Mouse (Mus musculus) limb, embryonic 12.5 days (tissue): Measurements from ENCODE around the gene Tsacc. TPM values are rescaled to one million over a fixed set of nuclear protein-coding genes. Genes with fewer than 3 reads are reported as not detected.

Experiments
- ATAC-seq: fragments of 200-750 bp; cut with Nextera tagmentation; 2 replicates; pipeline ENCODE4 v1.8.0; 2017; ENCODE audit warnings: low read depth, moderate TSS enrichment; ENCODE audit not compliant: insufficient number of reproducible peaks, insufficient read depth, low FRiP score, low TSS enrichment
- H3K27ac ChIP-seq: fragments of 300-500 bp; sonication (generic); 2 replicates; pipeline ENCODE4 v1.5.1; 2016; ENCODE audit warnings: mild to moderate bottlenecking, moderate library complexity
- H3K27me3 ChIP-seq: fragments of 300-500 bp; sonication (generic); 2 replicates; pipeline ENCODE4 v1.6.1; 2016; ENCODE audit warnings: mild to moderate bottlenecking, moderate library complexity
- H3K36me3 ChIP-seq: fragments of 300-500 bp; sonication (generic); 2 replicates; pipeline ENCODE4 v1.6.1; 2016; ENCODE audit warnings: mild to moderate bottlenecking, moderate library complexity
- H3K4me1 ChIP-seq: fragments of 300-500 bp; sonication (generic); replicated peaks from 2 replicates; pipeline ENCODE4 v1.6.1; 2016
- H3K4me2 ChIP-seq: fragments of 300-500 bp; sonication (generic); 2 replicates; pipeline ENCODE4 v1.6.1; 2016; ENCODE audit warnings: mild to moderate bottlenecking, moderate library complexity
- H3K4me3 ChIP-seq: fragments of 300-500 bp; sonication (generic); replicated peaks from 2 replicates; pipeline ENCODE4 v1.5.1; 2016; ENCODE audit warnings: mild to moderate bottlenecking
- H3K9ac ChIP-seq: fragments of 300-500 bp; sonication (generic); replicated peaks from 2 replicates; pipeline ENCODE4 v1.6.1; 2016; ENCODE audit warnings: mild to moderate bottlenecking, moderate library complexity
- H3K9me3 ChIP-seq: fragments of 300-500 bp; sonication (generic); 2 replicates; pipeline ENCODE4 v1.6.1; 2016; ENCODE audit warnings: mild to moderate bottlenecking, moderate library complexity
- WGBS: fragments of 180-500 bp; shearing (Covaris S2); methylation state at CpG from one replicate; pipeline ENCODE4 v1.1.7; 2016; 5-methylcytosine and 5-hydroxymethylcytosine counted together
- polyA plus RNA-seq: library from polyadenylated mRNA; unstranded; fragments of >200 nt; fragmentation: Nextera tagmentation; extraction: Ambion mirVana; gene quantifications from 2 replicates; pipeline ENCODE4 v1.2.1, GENCODE M21; 2016

The Tsacc gene
- polyA plus RNA-seq, 1 experiment from 2014 or later, result 14.3 TPM

DNA sequence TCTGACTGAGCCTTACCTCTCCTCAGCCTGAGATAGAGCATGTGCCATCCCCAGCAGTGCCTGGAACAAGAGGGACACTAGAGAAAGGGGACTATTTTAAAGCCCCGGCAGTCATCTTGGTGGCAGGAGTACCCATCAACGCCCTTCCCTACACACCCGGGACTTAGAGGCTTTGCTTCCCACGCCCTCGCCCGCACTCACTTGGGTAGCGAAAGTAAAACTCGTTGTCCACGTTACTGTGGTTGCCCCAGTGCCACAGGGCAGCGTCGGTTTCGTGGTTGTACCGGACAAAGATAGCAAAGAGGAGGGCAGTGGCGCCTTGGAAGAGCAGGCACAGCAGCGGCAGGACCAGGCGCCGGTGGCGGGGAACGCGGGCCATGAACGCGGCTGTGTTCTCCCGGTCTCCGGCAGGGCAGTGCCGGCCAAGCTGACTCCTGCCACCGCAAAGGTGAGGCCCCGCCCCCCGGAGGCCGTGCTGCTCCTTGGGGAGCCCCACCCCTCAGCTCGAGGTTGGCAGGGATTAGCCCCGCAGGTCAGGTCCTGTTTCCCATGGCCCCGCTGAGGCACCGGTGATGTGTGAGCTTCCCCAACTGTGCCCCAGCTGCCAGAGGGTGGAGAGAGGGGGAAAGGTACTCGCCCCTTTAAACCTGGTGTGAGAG is 42.4 kb downstream of the Tsacc start, which contains the start of gene Rhbg:
Gene Rhbg (minus strand): TSS at position 442 of the 659 bp plus-strand sequence.
- no peaks in the 10 kb centered on the region for H3K36me3 ChIP-seq
- peaks cover 56% of the 10 kb centered on the region for H3K27me3 ChIP-seq
- H3K27ac ChIP-seq, result no peak within 1 kb of the TSS
- no peaks in the 10 kb centered on the region for H3K9me3 ChIP-seq
- 2% methylated on average over 34 of the region's 34 CpGs for WGBS
- H3K4me1 ChIP-seq, result peaks cover 9% of the 10 kb centered on the region
- H3K4me3 ChIP-seq, result peak within 1 kb of the TSS; percentile 42
- ATAC-seq, result no peak
- H3K9ac ChIP-seq, result peak within 1 kb of the TSS; percentile 58
- peak within 1 kb of the TSS; percentile 71 for H3K4me2 ChIP-seq

DNA sequence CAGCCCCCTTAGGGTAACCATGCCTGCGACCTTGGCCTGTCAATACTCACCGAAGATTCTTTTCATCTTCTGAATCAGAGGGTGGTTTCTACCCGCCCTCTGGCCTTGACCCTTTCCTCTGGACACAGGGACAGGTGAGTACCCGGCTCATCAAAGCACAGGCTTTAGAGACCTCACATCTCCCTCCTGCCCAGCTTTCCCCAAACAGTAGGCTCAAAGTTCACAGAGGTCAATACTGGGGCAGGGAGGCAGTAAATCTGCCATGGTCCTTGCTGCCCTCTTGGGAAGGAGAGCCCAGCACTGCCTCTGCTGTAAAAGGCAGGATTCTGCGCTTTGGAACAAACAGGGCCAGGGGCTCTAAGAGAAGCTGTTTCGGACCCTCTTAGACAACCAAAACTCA is 44.1 kb downstream of the Tsacc start:
- H3K4me2 ChIP-seq, result no peak overlapping the region
- WGBS, result 38% methylated on average over 6 of the region's 6 CpGs
- peaks cover 59% of the 10 kb centered on the region for H3K27me3 ChIP-seq
- H3K4me3 ChIP-seq, result no peak overlapping the region
- no peaks in the 10 kb centered on the region for H3K36me3 ChIP-seq
- ATAC-seq, result no peak
- H3K27ac ChIP-seq, result no peak overlapping the region
- peaks cover 9% of the 10 kb centered on the region for H3K4me1 ChIP-seq
- no peaks in the 10 kb centered on the region for H3K9me3 ChIP-seq
- no peak overlapping the region for H3K9ac ChIP-seq

DNA sequence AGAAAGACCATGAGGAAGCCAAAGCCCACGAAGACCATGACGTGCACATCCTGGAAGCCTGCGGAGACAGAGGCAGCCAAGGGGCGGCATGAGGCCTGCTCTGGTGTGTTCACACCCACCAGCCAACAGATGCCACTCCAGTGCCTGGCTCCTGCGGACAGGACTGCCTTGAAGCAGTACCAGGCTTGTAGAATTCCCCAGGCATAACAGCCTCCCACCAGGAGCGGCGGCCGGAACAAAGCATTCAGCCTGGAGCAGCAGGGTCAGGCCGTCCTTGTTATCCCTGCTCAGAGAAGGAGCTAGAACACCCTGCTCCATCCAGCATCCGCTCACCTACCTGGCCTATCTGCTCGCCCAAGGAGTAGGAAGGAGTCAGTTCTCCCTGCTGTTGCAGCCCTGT is 48.4 kb downstream of the Tsacc start:
- H3K36me3 ChIP-seq, result no peaks in the 10 kb centered on the region
- WGBS, result 83% methylated on average over 11 of the region's 11 CpGs
- H3K9me3 ChIP-seq, result no peaks in the 10 kb centered on the region
- H3K27me3 ChIP-seq, result peaks cover 61% of the 10 kb centered on the region
- H3K4me3 ChIP-seq, result no peak overlapping the region
- H3K4me2 ChIP-seq, result no peak overlapping the region
- H3K9ac ChIP-seq, result no peak overlapping the region
- H3K4me1 ChIP-seq, result no peaks in the 10 kb centered on the region
- ATAC-seq, result no peak
- H3K27ac ChIP-seq, result no peak overlapping the region

DNA sequence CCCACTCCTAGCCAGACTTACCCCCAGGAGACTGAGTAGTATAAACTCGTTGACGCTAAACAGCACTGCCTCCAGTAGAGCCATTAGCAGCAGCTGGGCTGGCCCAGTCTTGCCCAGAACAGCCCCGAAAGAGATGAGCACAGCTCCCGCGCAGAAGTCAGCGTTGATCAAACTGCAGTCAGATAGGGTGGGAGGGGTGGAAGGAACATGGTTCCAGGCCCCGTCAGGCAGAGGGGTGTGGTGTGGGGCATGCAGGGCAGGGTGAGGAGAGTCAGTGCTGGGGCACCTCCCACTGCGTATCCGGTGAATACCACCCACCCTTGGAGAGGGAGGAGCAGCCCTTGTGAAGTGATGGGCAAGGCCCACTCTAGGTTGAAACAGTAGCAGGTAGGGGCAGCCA is 49.1 kb downstream of the Tsacc start:
- no peak overlapping the region for H3K9ac ChIP-seq
- no peak overlapping the region for H3K4me2 ChIP-seq
- H3K4me3 ChIP-seq, result no peak overlapping the region
- ATAC-seq, result no peak
- H3K9me3 ChIP-seq, result no peaks in the 10 kb centered on the region
- peaks cover 61% of the 10 kb centered on the region for H3K27me3 ChIP-seq
- WGBS, result 53% methylated on average over 9 of the region's 9 CpGs
- no peaks in the 10 kb centered on the region for H3K4me1 ChIP-seq
- H3K27ac ChIP-seq, result no peak overlapping the region
- H3K36me3 ChIP-seq, result no peaks in the 10 kb centered on the region

DNA sequence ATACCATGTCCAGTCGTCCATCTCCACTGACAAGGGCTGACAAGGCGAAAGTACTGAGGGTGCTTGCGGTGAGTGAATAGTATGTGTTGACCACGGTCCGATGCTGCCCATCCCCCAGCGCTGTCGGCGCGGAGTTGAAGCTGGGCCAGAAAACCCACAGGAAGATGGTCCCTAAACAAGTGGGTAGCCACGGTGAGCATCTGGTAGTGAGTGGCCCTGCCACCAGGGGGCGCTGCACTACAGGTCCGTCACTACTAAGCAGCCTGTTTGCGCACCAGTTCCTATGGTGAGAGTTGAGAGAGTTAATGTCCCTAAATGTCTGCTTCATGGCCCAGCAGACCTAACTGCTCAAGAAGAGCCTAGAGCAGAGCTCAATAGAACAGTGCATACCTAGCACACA is 51.0 kb downstream of the Tsacc start:
- Histone ChIP-seq H3K4me3 (no peak overlapping the region), H3K4me2 (no peak overlapping the region), H3K27me3 (peaks cover 75% of the 10 kb centered on the region), H3K9me3 (no peaks in the 10 kb centered on the region), H3K36me3 (no peaks in the 10 kb centered on the region), H3K4me1 (no peaks in the 10 kb centered on the region), H3K27ac (no peak overlapping the region), H3K9ac (no peak overlapping the region)
- 20% methylated on average over 13 of the region's 13 CpGs for WGBS
- no peak for ATAC-seq

DNA sequence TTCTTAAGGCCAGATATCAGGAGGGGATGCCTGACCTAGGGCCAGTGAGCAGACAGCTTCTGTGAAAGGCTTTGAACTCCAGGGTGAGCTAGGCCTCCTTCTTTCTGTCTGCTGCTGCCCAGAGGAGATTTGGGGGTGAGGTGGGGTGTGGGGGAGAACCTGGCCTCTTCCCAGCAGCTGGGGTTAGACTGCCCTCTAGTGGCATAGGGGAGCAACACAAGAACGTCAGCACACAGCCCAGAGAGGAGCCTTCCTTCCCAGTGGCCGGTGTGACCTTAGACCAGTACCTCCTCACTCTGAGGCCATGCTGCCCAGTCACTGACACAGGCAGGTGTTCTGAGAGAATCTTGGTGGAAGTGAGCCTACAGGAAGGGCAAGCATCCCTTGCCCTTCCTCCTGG is 52.7 kb downstream of the Tsacc start:
- Histone ChIP-seq H3K4me2 (no peak overlapping the region), H3K27me3 (peaks cover 92% of the 10 kb centered on the region), H3K9me3 (no peaks in the 10 kb centered on the region), H3K9ac (no peak overlapping the region), H3K36me3 (no peaks in the 10 kb centered on the region), H3K4me1 (no peaks in the 10 kb centered on the region), H3K27ac (no peak overlapping the region), H3K4me3 (no peak overlapping the region; the same call in 1 of the 2 replicates)
- no peak for ATAC-seq
- 6% methylated on average over 2 of the region's 2 CpGs for WGBS

DNA sequence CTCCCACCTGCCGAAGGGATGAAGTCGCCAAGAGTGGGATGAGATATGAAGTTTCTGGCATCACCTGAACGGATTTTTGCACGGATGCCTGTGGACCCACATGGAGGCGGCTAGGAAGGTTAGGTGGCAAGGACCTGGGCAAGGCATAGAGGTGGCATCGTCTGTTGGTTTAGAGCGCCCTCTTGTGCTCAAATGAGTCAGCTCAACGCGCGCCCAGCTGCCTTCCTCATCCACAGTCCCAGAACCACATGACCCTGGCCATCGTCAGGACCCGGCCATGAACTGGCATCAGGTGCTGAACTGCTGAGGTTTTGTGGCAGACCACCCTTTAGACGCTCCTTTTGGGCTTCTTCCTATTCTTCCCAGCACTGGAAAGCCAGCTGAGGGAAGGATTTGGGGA is 54.3 kb downstream of the Tsacc start:
- peaks cover 99% of the 10 kb centered on the region for H3K27me3 ChIP-seq
- no peaks in the 10 kb centered on the region for H3K9me3 ChIP-seq
- no peaks in the 10 kb centered on the region for H3K36me3 ChIP-seq
- WGBS, result 2% methylated on average over 13 of the region's 13 CpGs
- H3K4me3 ChIP-seq, result no peak overlapping the region
- no peak overlapping the region for H3K27ac ChIP-seq
- 0 out of 2 replicates have a peak, but pooled peaks have one; percentile 21 for ATAC-seq
- no peak overlapping the region for H3K4me2 ChIP-seq
- no peaks in the 10 kb centered on the region for H3K4me1 ChIP-seq
- H3K9ac ChIP-seq, result no peak overlapping the region

DNA sequence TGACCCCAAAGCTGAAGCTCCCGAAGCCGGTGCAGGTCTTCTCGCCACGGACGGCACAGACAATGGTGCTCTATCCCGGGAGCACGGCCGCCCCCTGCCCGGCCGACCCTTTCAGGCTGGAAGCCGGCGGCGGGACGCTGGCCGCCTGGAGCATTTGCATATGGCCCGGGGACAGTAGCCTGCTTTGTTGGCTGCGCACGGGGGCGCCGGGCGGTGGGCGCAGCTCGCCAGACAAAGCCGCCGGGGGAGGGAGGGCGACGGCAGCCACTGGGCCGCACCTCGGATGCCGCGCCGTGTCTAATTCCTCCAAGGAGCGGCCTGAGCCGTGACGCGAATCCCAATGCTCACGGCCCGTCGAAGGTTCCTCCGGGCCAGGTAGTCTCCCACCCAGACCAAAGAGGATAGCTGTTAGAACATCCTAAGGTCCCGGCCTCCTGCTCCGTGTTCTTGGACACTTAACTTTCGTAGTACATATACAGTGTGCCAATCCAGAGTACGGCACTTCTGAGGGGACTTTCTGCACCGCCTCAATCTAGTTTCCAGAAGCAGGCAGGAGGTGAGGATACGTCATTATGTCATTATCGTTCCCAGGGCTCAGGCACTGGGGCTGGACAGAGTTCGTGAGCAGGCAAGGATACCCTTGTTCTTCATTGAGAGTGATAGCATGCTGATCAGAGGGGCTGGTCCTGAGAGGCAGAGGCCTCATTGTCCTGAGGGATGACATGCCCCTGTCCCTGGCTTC is 55.6 kb downstream of the Tsacc start:
- 2% methylated on average over 47 of the region's 48 CpGs for WGBS
- ATAC-seq, result no peak
- no peak overlapping the region for H3K27ac ChIP-seq

DNA sequence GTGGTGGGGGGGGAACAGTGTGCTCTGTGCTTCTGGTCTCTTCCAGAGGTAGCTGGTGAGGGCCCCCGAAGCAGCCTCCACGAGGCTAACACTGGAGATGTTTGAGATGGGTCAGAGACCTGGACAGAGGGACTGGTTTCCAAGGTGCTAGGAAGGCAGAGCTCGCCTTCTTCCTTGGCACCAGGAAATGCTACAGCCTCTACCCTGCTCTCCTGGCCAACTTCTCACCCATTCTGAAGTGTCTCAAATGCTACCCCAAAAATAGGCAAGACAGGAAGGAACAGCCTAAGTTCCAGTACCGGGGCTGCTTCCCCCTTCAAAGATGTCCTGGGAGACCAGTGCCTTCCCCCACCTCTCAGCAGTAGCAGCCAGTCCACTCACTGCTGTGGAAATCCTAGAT is 57.4 kb downstream of the Tsacc start:
- Histone ChIP-seq H3K4me2 (no peak overlapping the region), H3K27me3 (peaks cover 99% of the 10 kb centered on the region), H3K9me3 (no peaks in the 10 kb centered on the region), H3K4me1 (0 out of 2 replicates have a peak, but pooled peaks cover 6% of the 10 kb centered on the region), H3K9ac (no peak overlapping the region), H3K36me3 (no peaks in the 10 kb centered on the region), H3K4me3 (no peak overlapping the region), H3K27ac (no peak overlapping the region)
- 46% methylated on average over 4 of the region's 4 CpGs for WGBS
- no peak for ATAC-seq

More for the DNA sequence above, 55.6 kb downstream of the Tsacc start:
- peak overlapping the region; percentile 29 for H3K4me3 ChIP-seq
- no peaks in the 10 kb centered on the region for H3K9me3 ChIP-seq
- H3K36me3 ChIP-seq, result no peaks in the 10 kb centered on the region
- 0 out of 2 replicates have a peak overlapping the region, but pooled peaks have one; percentile 23 for H3K9ac ChIP-seq
- H3K27me3 ChIP-seq, result peaks cover 100% of the 10 kb centered on the region
- 0 out of 2 replicates have a peak, but pooled peaks cover 5% of the 10 kb centered on the region for H3K4me1 ChIP-seq
- H3K4me2 ChIP-seq, result peak overlapping the region; percentile 51

DNA sequence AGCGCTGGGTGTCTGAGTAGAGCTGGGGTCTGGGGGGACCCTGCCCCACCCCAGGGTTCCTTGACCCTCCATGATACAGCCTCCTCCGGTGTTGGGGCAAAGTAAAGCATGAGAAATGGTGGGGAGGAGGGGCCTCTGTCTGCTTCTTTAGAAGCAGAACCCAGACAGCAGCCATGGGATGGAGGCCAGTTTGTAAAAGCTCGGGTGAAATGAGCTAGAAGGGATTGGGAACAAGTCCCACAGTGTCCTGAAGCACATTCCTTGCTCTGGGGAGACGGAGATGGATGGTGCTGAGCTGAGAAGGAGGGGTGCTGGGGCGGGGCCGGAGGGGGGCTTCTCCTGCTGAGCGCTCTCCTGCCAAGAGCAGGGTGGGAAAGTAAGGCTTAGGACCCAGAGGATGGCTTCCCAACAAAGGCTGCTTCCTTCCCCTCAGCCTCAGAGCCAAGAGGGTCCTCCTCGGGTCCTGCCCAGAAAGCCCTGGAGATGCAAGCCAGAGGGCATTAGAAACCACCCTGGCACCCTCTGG is 57.9 kb downstream of the Tsacc start:
- ATAC-seq, result no peak
- 31% methylated on average over 8 of the region's 8 CpGs for WGBS
- Histone ChIP-seq H3K4me3 (no peak overlapping the region), H3K9ac (no peak overlapping the region), H3K36me3 (no peaks in the 10 kb centered on the region), H3K4me1 (peaks cover 7% of the 10 kb centered on the region; the same call in 1 of the 2 replicates), H3K27ac (no peak overlapping the region), H3K9me3 (no peaks in the 10 kb centered on the region), H3K4me2 (no peak overlapping the region), H3K27me3 (peaks cover 98% of the 10 kb centered on the region)

DNA sequence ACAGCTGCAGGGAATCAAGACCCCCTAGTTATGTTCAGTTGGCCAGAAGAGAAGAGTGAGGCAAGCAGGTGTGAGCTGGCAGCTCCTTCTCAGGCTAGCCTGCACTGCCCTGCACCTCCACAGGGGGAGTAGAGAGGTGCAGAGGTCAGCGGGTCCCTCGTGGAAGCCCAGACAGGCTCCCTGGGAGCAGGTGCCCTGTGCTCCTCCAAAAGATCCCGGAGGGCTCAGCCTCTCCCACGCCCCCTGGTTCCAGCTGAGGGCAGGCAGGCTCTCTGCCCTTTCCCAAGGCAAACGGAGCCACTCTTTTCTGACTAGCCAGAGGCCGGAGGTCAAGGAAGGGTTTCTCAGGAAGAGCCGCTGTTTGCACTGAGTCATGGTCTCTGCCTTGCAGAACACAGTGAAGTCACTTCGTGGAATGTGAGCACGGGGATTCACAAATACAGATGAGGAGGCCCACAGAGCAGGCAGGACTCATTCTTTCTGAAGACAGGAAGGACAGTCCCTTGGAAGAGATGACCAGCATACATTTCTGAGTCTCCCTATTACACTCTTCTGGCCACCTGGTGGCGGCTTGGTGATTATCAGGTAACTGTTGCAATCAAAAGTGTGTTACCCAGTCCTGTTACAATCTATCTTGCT is 59.1 kb downstream of the Tsacc start:
- no peak overlapping the region for H3K27ac ChIP-seq

More for the DNA sequence above, 59.1 kb downstream of the Tsacc start:
- Histone ChIP-seq H3K4me2 (no peak overlapping the region), H3K9me3 (no peaks in the 10 kb centered on the region), H3K36me3 (no peaks in the 10 kb centered on the region), H3K27me3 (peaks cover 97% of the 10 kb centered on the region), H3K9ac (no peak overlapping the region), H3K4me1 (peaks cover 19% of the 10 kb centered on the region), H3K4me3 (no peak overlapping the region)
- no peak for ATAC-seq
- 10% methylated on average over 10 of the region's 10 CpGs for WGBS
